Mouse (Mus musculus) erythroblast, embryonic 14.5 days (primary cell): ENCODE data around the gene Pde4d.

Experiments used
- GATA1 ChIP-seq: IDR thresholded peaks from 2 replicates; pipeline ENCODE4 v1.6.1; 2012; ENCODE audit warnings: low read length, inconsistent platforms, mixed read lengths
- TAL1 ChIP-seq: IDR thresholded peaks from 3 replicates; pipeline ENCODE4 v1.6.1; 2012; ENCODE audit warnings: low read length, inconsistent platforms, mixed read lengths

- TF ChIP-seq GATA1 (no peak), TAL1 (no peak)
Observed at GRCm38 (mm10) chr13:108498247-108498743, 48.5 kb downstream of the Pde4d start.
